Mouse (Mus musculus) adrenal gland, postnatal 36 days (tissue): ENCODE measurements around the gene Ahr. TPM values are rescaled to one million over a fixed set of nuclear protein-coding genes. Genes with fewer than 3 reads are reported as not detected.

Experiments
- DNase-seq, 2 experiments: peaks; one replicate each; pipeline ENCODE4 v3.0.0; 2021; ENCODE audit warnings: mixed read lengths in 1 of 2
- total RNA-seq, 2 experiments: library from RNA; stranded (reverse); gene quantifications; 2 replicates each; pipeline ENCODE4 v1.2.3; 2021

Gene Ahr
- total RNA-seq, 2 experiments from 2014 or later: 4.2 to 4.5 TPM

DNA sequence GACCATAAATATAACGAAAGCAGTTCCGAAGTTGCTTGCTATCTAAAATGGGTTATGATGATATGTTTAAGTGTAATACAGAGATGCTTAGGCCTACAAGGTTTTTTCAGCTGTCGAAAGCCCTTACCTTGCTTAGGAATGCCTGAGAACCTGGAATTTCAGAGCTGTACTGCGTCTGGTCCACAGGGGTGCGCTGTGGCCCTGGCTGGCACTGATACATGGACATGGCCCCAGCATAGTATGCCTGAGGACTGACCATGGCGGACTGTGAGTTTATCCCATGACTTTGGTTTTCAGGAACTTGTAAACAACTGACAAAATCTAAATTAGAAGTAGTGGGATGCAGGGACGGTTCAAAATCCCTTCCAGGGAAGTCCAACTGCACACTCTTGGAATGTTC is 31.3 kb downstream of the Ahr start:
- DNase-seq: no peak

DNA sequence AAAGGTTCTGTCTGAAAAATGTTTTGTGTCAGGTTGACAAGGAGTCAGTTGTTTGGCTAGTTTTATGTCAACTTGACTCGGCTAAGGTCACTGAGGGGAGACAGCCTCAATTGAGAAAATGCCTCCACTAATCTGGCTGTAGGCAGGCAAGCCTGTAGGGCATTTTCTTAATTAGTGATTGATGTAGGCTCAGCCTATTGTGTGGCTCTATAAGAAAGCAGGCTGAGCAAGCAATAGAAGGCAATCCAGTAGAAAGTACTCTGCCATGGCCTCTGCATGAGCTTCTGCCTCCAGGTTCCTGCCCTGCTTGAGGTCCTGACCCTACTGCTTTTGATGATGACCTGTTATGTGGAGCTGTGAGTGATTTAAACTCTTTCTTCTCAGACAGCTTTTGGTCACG is 33.4 kb downstream of the Ahr start:
- DNase-seq: no peak

DNA sequence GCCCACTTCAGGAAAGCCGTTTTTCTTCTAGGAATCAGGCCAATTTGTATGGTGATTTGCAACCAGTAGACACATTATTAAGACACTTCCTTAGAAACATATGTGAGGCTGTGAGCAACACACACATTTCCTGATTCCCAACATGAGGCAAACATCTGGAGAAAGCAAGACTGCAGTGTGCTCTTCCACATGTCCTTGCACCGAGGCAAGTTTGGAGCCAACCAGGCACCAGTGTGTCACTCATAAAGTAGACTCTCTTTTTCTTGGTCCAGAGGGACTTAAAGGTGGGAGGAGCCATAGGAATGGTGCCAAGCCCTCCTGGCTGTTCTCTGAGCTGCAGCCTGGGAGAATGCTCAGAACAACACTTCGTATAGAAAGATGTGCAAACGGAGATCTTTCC is 39.6 kb downstream of the Ahr start:
- no peak for DNase-seq

DNA sequence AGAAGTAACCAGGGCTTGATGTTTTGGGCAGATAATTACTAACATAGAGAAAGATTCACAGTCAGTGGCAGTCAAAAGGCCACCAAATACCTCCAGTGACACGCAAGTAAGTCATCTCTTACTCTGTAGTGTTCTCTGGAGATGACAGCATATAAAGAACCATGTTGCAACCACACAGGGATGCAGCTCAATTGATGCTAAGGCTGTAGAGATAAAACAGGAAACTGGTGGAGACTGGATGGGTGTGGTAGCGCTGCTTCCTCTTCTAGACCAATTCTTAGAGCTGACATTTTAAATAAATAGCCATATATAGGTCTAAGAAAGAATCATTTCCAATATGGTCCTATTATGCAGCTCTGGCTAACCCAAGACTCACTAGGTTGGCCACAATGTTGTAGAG is 54.1 kb downstream of the Ahr start:
- no peak for DNase-seq

DNA sequence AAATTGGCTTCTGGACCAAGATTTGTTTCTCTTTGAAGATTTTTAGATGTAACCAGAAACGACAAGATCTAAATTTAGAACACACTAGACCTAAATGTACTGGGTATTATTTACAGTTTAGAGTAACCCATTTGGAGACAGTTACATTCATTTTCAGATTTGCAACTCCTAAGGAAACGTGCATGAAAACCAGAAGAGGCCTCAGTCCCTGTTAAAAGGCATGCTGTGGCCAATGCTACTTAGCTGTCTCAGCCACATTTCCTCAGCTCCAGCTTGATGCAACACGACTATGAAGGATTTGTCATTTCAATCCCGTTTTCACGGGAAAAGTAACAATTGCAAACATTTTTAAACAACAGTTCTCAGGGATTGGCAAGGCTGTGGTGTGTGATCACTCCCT is 55.9 kb downstream of the Ahr start:
- no peak for DNase-seq

DNA sequence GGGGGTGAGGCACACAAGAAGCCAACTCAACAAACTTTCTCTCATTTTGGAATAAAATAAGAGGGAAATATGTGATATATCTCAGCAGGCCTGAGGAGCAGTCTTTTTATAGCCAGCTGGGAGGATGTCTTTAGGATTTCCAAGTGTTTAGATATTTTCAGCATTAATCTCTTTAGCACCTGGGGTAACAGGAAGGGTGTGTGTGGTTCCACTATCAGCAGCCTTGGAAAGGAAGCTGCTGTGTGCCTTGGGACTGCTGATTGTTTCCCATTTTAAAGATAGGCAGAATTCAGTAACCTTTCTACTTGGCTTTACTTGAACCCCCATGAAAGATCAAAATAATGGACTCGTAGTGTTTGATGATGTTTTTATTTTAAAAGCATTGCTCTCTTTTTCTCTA is 71.4 kb downstream of the Ahr start:
- no peak for DNase-seq

DNA sequence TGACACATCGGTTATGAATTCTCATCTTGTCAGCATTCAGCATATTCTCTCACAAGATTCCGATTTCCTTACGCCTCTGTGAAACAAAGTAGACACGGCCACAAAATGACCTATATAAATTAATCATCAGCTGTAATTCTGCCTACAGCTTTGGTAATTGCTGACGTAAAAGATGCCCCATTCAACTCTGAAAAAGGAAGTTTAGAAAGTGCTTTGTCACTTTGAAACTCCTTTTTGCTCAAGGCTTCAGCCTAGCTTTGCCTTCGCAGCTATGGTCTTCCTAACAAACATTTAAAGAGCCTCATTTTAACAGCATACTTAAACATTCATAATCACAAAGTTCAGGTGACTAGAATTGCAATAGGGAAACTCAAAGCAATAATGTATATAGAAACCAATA is 72.2 kb downstream of the Ahr start:
- DNase-seq: no peak

DNA sequence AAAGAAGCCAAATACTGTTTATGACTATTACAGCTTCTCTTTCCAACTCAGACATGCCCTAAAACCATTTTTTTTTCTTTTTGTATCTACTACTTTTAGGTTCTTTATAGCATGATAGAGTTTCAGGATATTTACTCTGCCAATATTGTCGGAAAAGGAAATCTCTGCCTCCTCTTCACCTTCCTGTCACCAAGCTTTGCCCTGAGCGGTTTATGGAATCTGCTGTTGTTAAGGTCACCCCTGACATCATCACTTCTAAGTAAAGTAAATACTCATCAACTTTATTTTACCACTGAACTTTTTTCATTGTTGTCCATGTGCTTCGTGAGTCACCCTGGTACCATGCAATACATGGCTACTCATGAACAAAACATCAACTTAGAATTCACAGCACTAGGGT is 75.2 kb downstream of the Ahr start:
- peak; percentile 3 to 6 for DNase-seq
